In genomic region chr3:101636086-101636485, GRCm38 (mm10) we compare ENCODE assay signal across 28 mouse cellular contexts. TPM values are rescaled to one million over a fixed set of nuclear protein-coding genes. Genes with fewer than 3 reads are reported as not detected.
DNase-seq lines count a peak whose midpoint lies in the region; ATAC-seq lines count a peak whose summit lies in the region.
"Had no signal": no experiment of that assay in that cellular context is flagged by ENCODE, and none has a peak within 500 bp of the region (broad histone marks: within the 10 kb centered on the region; RNA-seq: fewer than 3 reads in every experiment).

No protein-coding gene starts in this region.

- H3K9ac ChIP-seq in neural tube, embryonic 13.5 days: no peak overlapping the region
- H3K9ac ChIP-seq in neural tube, embryonic 15.5 days (replicated peaks): no peak overlapping the region
- no peak overlapping the region for H3K9ac ChIP-seq in kidney, embryonic 14.5 days (ENCODE audit: low read depth, low read length)
- H3K9ac ChIP-seq: embryonic facial prominence, embryonic 13.5 days; forebrain, embryonic 15.5 days; heart, embryonic 12.5 days; limb, embryonic 12.5 days; liver, embryonic 15.5 days; lung, embryonic 14.5 days; stomach, embryonic 15.5 days had no signal

- peak; percentile 53 for DNase-seq in cerebellum, adult 11 months
- no peak for DNase-seq in cerebellum, postnatal 14 days
- peak; percentile 90 for DNase-seq in cerebellum, adult 9-10 months
- DNase-seq in kidney, adult 9 months: no peak
- DNase-seq: adrenal gland, postnatal 10 days; gastrocnemius, adult 2 months; gastrocnemius, postnatal 36 days; heart, adult 18-20 months; kidney, adult 8-10 months; kidney, postnatal 14 days; lung, embryonic 14.5 days; lung, postnatal 14 days; midbrain, embryonic 14.5 days; right cerebral cortex, postnatal 25 days had no signal

- H3K27me3 ChIP-seq in neural tube, embryonic 13.5 days: no peaks in the 10 kb centered on the region
- H3K27me3 ChIP-seq in neural tube, embryonic 15.5 days (replicated peaks): no peaks in the 10 kb centered on the region
- H3K27me3 ChIP-seq in kidney, embryonic 14.5 days (ENCODE audit: control insufficient read depth, insufficient read depth, low read length): no peaks in the 10 kb centered on the region
- H3K27me3 ChIP-seq: embryonic facial prominence, embryonic 13.5 days; forebrain, embryonic 15.5 days; heart, embryonic 12.5 days; limb, embryonic 12.5 days; liver, embryonic 15.5 days; Patski; stomach, embryonic 15.5 days had no signal

- no peak overlapping the region for H3K4me2 ChIP-seq in neural tube, embryonic 13.5 days
- H3K4me2 ChIP-seq in neural tube, embryonic 15.5 days: no peak overlapping the region
- H3K4me2 ChIP-seq in kidney, embryonic 14.5 days (replicated peaks; ENCODE audit: low read depth, low read length): no peak overlapping the region
- H3K4me2 ChIP-seq: embryonic facial prominence, embryonic 13.5 days; forebrain, embryonic 15.5 days; heart, embryonic 12.5 days; limb, embryonic 12.5 days; liver, embryonic 15.5 days; lung, embryonic 14.5 days; stomach, embryonic 15.5 days had no signal

- no peaks in the 10 kb centered on the region for H3K9me3 ChIP-seq in neural tube, embryonic 13.5 days
- H3K9me3 ChIP-seq in neural tube, embryonic 15.5 days (replicated peaks): no peaks in the 10 kb centered on the region
- no peaks in the 10 kb centered on the region for H3K9me3 ChIP-seq in kidney, embryonic 14.5 days (ENCODE audit: control insufficient read depth, low read length)
- H3K9me3 ChIP-seq: embryonic facial prominence, embryonic 13.5 days; forebrain, embryonic 10.5 days; forebrain, embryonic 15.5 days; G1E; heart, embryonic 12.5 days; limb, embryonic 12.5 days; liver, embryonic 15.5 days; stomach, embryonic 15.5 days had no signal

- peaks cover 15% of the 10 kb centered on the region for H3K4me1 ChIP-seq in neural tube, embryonic 13.5 days (replicated peaks)
- peaks cover 7% of the 10 kb centered on the region for H3K4me1 ChIP-seq in neural tube, embryonic 15.5 days
- H3K4me1 ChIP-seq in kidney, embryonic 14.5 days (ENCODE audit: control insufficient read depth, insufficient read depth, low read length): no peaks in the 10 kb centered on the region
- H3K4me1 ChIP-seq: embryonic facial prominence, embryonic 13.5 days; liver, embryonic 15.5 days; stomach, embryonic 15.5 days had no signal

- 0 out of 2 replicates have a peak, but pooled peaks have one; percentile 32 for ATAC-seq in neural tube, embryonic 13.5 days (ENCODE audit: low read depth)
- no peak for ATAC-seq in neural tube, embryonic 15.5 days (ENCODE audit: low FRiP score)
- ATAC-seq in kidney, embryonic 14.5 days (ENCODE audit: low FRiP score, low TSS enrichment): no peak
- ATAC-seq: forebrain, embryonic 15.5 days; inflammation-experienced regulatory T-cells, adult 6 months; Patski had no signal

- WGBS in neural tube, embryonic 13.5 days: 64% methylated on average over 2 of the region's 2 CpGs
- 43% methylated on average over 2 of the region's 2 CpGs for WGBS in neural tube, embryonic 15.5 days
- WGBS in kidney, embryonic 14.5 days: 80% methylated on average over 2 of the region's 2 CpGs

- H3K27ac ChIP-seq in neural tube, embryonic 13.5 days (replicated peaks): peak overlapping the region; percentile 67
- no peak overlapping the region for H3K27ac ChIP-seq in neural tube, embryonic 15.5 days (replicated peaks)
- H3K27ac ChIP-seq in kidney, embryonic 14.5 days (ENCODE audit: low read depth, low read length): no peak overlapping the region
- H3K27ac ChIP-seq: embryonic facial prominence, embryonic 13.5 days; forebrain, embryonic 10.5 days; forebrain, embryonic 15.5 days; gastrocnemius, adult 2 months; left cerebral cortex, adult 2 months; limb, embryonic 12.5 days; liver, embryonic 15.5 days; stomach, embryonic 15.5 days had no signal

- H3K4me3 ChIP-seq in neural tube, embryonic 13.5 days: no peak overlapping the region
- H3K4me3 ChIP-seq in neural tube, embryonic 15.5 days (replicated peaks): no peak overlapping the region
- no peak overlapping the region for H3K4me3 ChIP-seq in kidney, embryonic 14.5 days (ENCODE audit: low read length)
- H3K4me3 ChIP-seq: embryonic facial prominence, embryonic 13.5 days; forebrain, embryonic 10.5 days; forebrain, embryonic 15.5 days; gastrocnemius, adult 2 months; heart, embryonic 12.5 days; left cerebral cortex, adult 2 months; limb, embryonic 12.5 days; liver, embryonic 15.5 days; stomach, embryonic 15.5 days had no signal

- H3K36me3 ChIP-seq in neural tube, embryonic 13.5 days: no peaks in the 10 kb centered on the region
- no peaks in the 10 kb centered on the region for H3K36me3 ChIP-seq in neural tube, embryonic 15.5 days
- no peaks in the 10 kb centered on the region for H3K36me3 ChIP-seq in kidney, embryonic 14.5 days (ENCODE audit: control insufficient read depth, insufficient read depth, low read length)
- H3K36me3 ChIP-seq: embryonic facial prominence, embryonic 13.5 days; forebrain, embryonic 10.5 days; forebrain, embryonic 15.5 days; G1E; heart, embryonic 12.5 days; limb, embryonic 12.5 days; liver, embryonic 15.5 days; stomach, embryonic 15.5 days had no signal

RNA-seq across cellular contexts. Expression of gene Atp1a1, which starts 31.6 kb away (rescaled TPM):
- 66.4 and 69.5 TPM in 2 replicates for polyA plus RNA-seq in neural tube, embryonic 13.5 days (2015; fragmentation: Nextera tagmentation; extraction: Ambion mirVana)
- 77.2 and 88.7 TPM in 2 replicates for polyA plus RNA-seq in neural tube, embryonic 15.5 days (2015; fragmentation: Nextera tagmentation; extraction: Ambion mirVana)
- 166 and 280 TPM in 2 replicates for polyA plus RNA-seq in kidney, embryonic 14.5 days (2014; fragmentation: Nextera tagmentation; extraction: Ambion mirVana)

Comparison
In these comparisons a context has a peak if more than half of its experiments do, and no peak if none do; other contexts are left out.
1. DNase-seq: peak in cerebellum, adult 11 months (single experiment) and cerebellum, adult 9-10 months (single experiment); none in cerebellum, postnatal 14 days (0 of 2) and kidney, adult 9 months (single experiment).